Mouse (Mus musculus): ENCODE results near the gene Exoc6b.

Gene Exoc6b

GRCm38 (mm10) chr6:84587471-84588101 is 481.7 kb downstream of the Exoc6b start:
- no peak for DNase-seq (ENCODE audit: low read depth, low spot score)

- DNase-seq (ENCODE audit: low read depth, low spot score): no peak
Measured at GRCm38 (mm10) chr6:84586551-84587200, 482.6 kb downstream of the Exoc6b start.

GRCm38 (mm10) chr6:84585686-84586300 is 483.5 kb downstream of the Exoc6b start:
- no peak for DNase-seq (ENCODE audit: low read depth, low spot score)

DNA sequence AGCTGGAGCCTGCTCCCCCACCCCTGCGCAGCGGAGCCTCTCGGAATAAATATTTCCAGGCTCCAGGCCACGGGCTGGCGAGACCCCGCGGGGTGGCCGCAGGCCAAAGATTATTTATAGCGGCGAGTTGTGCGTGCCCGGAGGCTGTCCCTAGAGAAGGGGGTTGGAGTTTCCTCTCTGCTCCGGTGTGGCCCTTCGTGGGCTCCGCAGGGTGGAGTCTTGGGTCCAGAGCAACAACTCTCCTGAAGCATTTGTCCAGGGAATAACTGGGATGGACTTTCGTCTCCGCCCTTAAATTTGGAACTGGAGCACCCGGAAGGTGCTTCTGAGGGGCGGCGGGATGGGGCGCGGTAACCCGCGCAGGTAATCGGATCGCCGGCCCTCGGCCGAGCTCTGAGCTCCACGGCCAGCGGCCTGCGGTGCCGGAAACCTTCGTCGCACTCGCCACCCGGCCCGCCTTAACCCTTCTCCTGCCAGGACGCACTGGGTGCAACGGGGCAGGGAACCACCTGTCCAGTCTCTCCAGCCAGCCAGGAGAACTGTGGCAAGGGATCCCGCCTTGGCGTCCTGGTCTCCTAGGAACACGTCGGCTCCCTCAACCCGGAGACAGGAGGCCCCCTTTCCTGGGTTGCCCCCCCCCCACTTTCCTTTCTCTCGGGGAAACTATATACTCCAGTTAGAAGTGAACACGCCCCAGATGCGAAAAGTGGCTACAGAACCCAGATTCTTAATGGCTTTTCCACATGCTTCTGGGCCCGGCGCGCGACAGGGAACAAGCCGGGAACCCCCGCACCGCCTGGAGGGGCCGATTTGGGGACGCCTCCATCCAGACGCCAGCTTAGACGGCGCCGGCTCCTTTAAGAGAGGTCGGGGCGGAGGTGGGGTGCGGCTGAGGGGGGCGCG is 484.3 kb downstream of the Exoc6b start:
- no peak for DNase-seq (ENCODE audit: low read depth, low spot score)

GRCm38 (mm10) chr6:84583841-84584782 is 485.2 kb downstream of the Exoc6b start:
- DNase-seq (ENCODE audit: low read depth, low spot score): no peak

GRCm38 (mm10) chr6:84583371-84583770 is 485.9 kb downstream of the Exoc6b start:
- DNase-seq (ENCODE audit: low read depth, low spot score): no peak

DNA sequence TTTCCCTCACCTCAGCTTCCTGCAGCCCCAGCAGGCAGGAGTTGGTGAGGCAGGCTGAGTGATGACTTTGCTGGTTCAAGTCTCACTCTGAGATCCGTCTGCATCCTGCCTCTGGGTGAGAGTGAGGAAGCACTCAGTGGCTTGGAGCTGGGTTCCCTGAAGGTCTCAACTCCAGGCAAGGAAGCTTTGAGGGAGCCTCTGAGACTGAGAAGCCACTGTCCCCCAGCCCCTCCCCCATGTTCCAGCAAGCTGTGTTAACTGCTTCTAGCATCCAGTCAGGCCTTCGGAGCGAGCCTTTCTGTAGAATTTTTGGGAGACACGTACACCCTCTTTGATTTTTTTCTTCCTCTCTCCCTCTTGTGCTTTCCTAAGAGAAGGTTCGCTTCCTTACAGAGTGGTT is 486.5 kb downstream of the Exoc6b start:
- DNase-seq (ENCODE audit: low read depth, low spot score): no peak

GRCm38 (mm10) chr6:84581833-84582445 is 487.4 kb downstream of the Exoc6b start:
- DNase-seq (ENCODE audit: low read depth, low spot score): no peak

DNA sequence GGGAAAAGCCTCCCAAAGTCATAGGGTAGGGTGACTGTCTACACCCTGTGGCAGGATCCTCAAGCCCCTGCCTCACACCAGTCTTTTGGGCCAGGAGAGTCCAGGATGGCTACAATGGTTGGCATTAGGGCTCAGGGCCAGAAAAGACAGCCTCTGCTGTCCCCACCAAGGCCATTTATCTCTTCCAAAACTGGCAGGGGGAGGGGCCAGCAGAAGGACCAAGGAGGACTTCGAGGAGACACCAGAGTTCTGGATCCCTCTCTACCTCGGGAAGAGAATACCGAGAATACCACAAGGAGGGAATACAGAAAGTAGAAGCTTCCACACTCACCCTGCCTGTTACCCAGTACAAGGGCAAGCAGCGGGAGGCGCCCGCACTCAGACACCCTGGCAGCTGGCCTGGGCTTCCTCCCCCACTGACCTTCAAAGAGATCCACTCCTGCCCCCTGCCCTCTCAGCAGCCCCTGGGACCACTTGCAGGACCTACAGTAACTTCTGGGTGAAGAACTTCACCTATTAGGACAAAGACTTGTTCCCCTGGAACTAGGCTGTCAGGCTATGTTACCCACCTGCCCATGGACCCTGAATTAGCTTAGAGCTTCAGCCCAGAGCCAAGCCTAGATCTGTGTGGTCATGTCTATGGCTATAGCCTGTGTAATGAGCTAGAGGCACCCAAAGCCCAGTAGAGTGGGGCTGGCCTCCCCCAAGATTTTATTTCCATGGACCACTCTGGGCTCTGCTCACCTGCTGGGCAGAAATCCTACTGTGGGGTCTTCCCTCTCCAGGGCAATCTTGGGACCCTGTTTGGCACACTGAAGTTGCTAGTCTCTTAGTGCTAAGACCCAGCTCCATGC is 488.1 kb downstream of the Exoc6b start:
- no peak for DNase-seq (ENCODE audit: low read depth, low spot score)

GRCm38 (mm10) chr6:84579508-84579907 is 489.8 kb downstream of the Exoc6b start:
- DNase-seq (ENCODE audit: low read depth, low spot score): no peak

- DNase-seq (ENCODE audit: low read depth, low spot score): no peak
Measured at GRCm38 (mm10) chr6:84578928-84579327, 490.4 kb downstream of the Exoc6b start.

DNA sequence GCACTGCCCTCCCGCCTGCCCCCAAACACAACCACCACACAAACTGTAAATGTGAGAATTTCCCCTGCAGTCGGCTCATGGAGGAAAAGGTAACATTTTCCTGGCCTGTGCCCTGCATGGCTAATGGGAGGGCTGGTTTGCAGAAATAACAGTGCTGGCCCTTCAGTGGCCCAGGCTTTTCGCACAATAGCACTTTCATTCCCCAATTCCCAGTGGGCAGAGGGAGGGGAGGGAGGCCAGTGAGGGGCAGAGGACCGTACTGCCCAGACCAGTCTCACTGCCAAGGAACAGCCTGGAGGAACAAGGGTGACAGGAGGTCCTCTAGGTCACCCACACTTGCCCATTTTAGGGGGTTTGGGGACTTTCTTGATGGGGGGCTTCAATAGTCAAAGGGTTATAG is 491.4 kb downstream of the Exoc6b start:
- no peak for DNase-seq (ENCODE audit: low read depth, low spot score)

- no peak for DNase-seq (ENCODE audit: low read depth, low spot score)
Measured at GRCm38 (mm10) chr6:84573905-84574660, 495.2 kb downstream of the Exoc6b start.

DNA sequence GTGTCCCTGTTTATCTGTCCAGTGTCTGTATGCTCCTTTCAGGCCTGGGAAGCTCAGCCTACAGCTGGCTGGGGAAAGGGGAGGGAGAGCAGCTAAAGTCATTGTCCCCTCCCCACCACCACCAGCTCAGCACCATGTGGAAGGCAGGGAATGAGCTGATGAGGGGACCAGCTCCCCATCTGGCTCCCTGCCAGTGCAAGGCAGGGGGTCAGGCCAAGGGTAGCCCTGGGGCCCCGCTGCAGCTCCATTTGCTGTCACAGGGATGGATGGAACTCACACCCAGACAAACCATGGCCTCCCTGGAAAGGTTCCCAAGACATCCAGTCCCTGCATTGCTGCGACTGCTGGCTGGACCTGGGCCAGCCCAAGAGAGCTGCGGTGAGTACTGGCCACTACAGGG is 499.3 kb downstream of the Exoc6b start:
- no peak for DNase-seq (ENCODE audit: low read depth, low spot score)

- no peak for DNase-seq (ENCODE audit: low read depth, low spot score)
Measured at GRCm38 (mm10) chr6:84569590-84569989, 499.7 kb downstream of the Exoc6b start.

DNA sequence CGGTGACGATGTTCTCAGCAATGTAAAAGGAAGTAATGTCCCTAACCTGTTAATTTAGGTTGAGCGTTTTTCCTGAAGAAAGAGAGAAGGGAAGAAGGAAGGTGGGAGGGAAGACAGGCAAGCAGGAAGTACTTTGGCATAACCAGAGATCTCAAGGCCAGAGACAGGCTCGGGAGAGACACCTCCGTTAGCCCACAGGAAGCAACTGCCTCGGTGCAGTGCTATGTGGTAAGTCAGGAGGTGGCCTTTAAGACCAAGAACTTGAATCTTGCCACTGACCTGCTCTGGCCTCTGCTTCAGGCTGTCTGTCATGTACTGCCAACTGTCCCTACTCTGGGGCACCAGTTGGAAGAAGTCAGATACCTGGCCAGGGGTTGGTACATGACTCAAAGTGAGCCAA is 500.4 kb downstream of the Exoc6b start:
- no peak for DNase-seq (ENCODE audit: low read depth, low spot score)
